Comparison of ENCODE assay signal across 8 mouse cellular contexts in the genomic region with DNA sequence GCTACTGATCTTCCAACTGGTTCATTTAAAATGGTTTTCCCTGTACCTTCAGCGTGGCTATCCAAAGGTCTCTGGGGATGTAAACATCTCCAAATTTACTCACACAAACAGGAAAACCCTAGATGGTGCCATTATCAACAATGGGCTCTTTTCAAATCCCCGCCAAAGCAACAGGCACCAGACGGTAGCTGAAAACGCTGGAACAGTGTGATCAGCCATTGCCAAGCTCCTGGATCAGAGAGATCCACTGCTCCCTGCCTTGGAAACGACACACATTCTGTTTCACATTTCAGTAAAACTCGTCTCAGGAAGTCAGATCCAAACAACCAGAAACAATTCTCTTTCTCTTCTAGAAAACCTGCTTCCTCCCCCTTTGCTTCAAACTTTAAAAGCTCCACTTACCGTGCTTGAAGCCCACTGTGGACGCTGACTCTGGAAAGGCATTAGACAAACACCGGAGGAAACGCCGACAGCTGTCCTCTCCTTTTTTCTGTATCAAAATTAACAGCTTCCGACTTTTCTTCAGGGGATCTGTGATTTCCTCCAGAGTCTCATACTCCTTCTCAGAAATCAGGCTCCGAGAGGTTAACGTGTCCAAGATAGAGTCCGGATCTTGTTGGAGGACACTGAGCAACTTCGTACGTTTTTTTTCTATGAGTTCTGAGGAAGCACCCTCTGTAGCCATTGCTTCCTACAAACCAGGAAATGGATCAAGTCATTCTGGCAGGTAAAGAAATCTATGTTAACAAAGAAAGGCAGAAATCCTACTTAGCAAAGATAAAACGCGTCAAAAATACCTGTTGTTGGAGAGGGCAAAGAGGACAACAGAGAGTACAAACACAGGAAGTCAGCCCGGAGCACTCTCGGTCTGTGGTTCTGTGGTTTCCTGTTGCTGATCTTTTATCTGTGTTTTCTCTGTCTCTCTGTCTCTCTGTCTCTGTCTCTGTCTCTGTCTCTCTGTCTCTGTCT. TPM values are rescaled to one million over a fixed set of nuclear protein-coding genes. Genes with fewer than 3 reads are reported as not detected.
DNase-seq lines count a peak whose midpoint lies in the region; ATAC-seq and TF ChIP-seq lines count a peak whose summit lies in the region.

Gene Card6 (minus strand): TSS at position 854 of the 969 bp plus-strand sequence.

- no peak for TF ChIP-seq CTCF in midbrain, postnatal 0 days (IDR thresholded peaks at IDR 0.05)

- no peak within 1 kb of the TSS for H3K4me2 ChIP-seq in midbrain, postnatal 0 days (ENCODE audit: low read depth, low read length, poor library complexity, severe bottlenecking)
- no peak within 1 kb of the TSS for H3K4me2 ChIP-seq in midbrain, embryonic 15.5 days
- H3K4me2 ChIP-seq in embryonic facial prominence, embryonic 15.5 days (replicated peaks): peak within 1 kb of the TSS; percentile 34
- peak within 1 kb of the TSS; percentile 42 for H3K4me2 ChIP-seq in kidney, embryonic 15.5 days

- H3K9me3 ChIP-seq in midbrain, postnatal 0 days (ENCODE audit: low read length): no peaks in the 10 kb centered on the region
- no peaks in the 10 kb centered on the region for H3K9me3 ChIP-seq in midbrain, embryonic 15.5 days
- H3K9me3 ChIP-seq in embryonic facial prominence, embryonic 15.5 days (replicated peaks): no peaks in the 10 kb centered on the region
- H3K9me3 ChIP-seq in kidney, embryonic 15.5 days (replicated peaks): no peaks in the 10 kb centered on the region

- H3K4me3 ChIP-seq in midbrain, postnatal 0 days (ENCODE audit: low read depth, low read length): 0 out of 2 replicates have a peak within 1 kb of the TSS, but pooled peaks have one; percentile 6
- no peak within 1 kb of the TSS for H3K4me3 ChIP-seq in midbrain, embryonic 15.5 days
- peak within 1 kb of the TSS; percentile 32 for H3K4me3 ChIP-seq in embryonic facial prominence, embryonic 15.5 days (replicated peaks)
- peak within 1 kb of the TSS; percentile 33 for H3K4me3 ChIP-seq in kidney, embryonic 15.5 days (replicated peaks)

- H3K4me1 ChIP-seq in midbrain, postnatal 0 days (ENCODE audit: insufficient read depth, low read length): no peaks in the 10 kb centered on the region
- no peaks in the 10 kb centered on the region for H3K4me1 ChIP-seq in midbrain, embryonic 15.5 days
- H3K4me1 ChIP-seq in embryonic facial prominence, embryonic 15.5 days: no peaks in the 10 kb centered on the region
- no peaks in the 10 kb centered on the region for H3K4me1 ChIP-seq in kidney, embryonic 15.5 days

- WGBS in midbrain, postnatal 0 days: 69% methylated on average over 21 of the region's 21 CpGs
- WGBS in midbrain, embryonic 15.5 days: 74% methylated on average over 21 of the region's 21 CpGs
- 48% methylated on average over 21 of the region's 21 CpGs for WGBS in embryonic facial prominence, embryonic 15.5 days
- 54% methylated on average over 21 of the region's 21 CpGs for WGBS in kidney, embryonic 15.5 days

- peak within 1 kb of the TSS; percentile 9; the same call in 1 of the 2 replicates for H3K27ac ChIP-seq in midbrain, postnatal 0 days (ENCODE audit: low read depth, low read length)
- H3K27ac ChIP-seq in midbrain, embryonic 15.5 days: no peak within 1 kb of the TSS
- peak within 1 kb of the TSS; percentile 44; the same call in 1 of the 2 replicates for H3K27ac ChIP-seq in embryonic facial prominence, embryonic 15.5 days (replicated peaks)
- H3K27ac ChIP-seq in kidney, embryonic 15.5 days: peak within 1 kb of the TSS; percentile 74

- ATAC-seq in midbrain, postnatal 0 days (ENCODE audit: low FRiP score): no peak
- no peak for ATAC-seq in midbrain, embryonic 15.5 days (replicated peaks)
- no peak for ATAC-seq in embryonic facial prominence, embryonic 15.5 days (ENCODE audit: insufficient number of reproducible peaks, low FRiP score, low TSS enrichment, low read depth)
- ATAC-seq in kidney, embryonic 15.5 days (replicated peaks; ENCODE audit: low FRiP score): no peak
- ATAC-seq in erythroid progenitor cell, adult 5-6 weeks (replicated peaks; ENCODE audit: low FRiP score, poor library complexity, severe bottlenecking): no peak

- H3K27me3 ChIP-seq in midbrain, postnatal 0 days (ENCODE audit: insufficient read depth, low read length): no peaks in the 10 kb centered on the region
- H3K27me3 ChIP-seq in midbrain, embryonic 15.5 days (replicated peaks): no peaks in the 10 kb centered on the region
- H3K27me3 ChIP-seq in embryonic facial prominence, embryonic 15.5 days: no peaks in the 10 kb centered on the region
- 0 out of 2 replicates have a peak, but pooled peaks cover 2% of the 10 kb centered on the region for H3K27me3 ChIP-seq in kidney, embryonic 15.5 days

- H3K9ac ChIP-seq in midbrain, postnatal 0 days (replicated peaks; ENCODE audit: low read length, poor library complexity, severe bottlenecking): no peak within 1 kb of the TSS
- no peak within 1 kb of the TSS for H3K9ac ChIP-seq in midbrain, embryonic 15.5 days
- H3K9ac ChIP-seq in embryonic facial prominence, embryonic 15.5 days: 0 out of 2 replicates have a peak within 1 kb of the TSS, but pooled peaks have one; percentile 6
- H3K9ac ChIP-seq in kidney, embryonic 15.5 days: peak within 1 kb of the TSS; percentile 24; the same call in 1 of the 2 replicates

- H3K36me3 ChIP-seq in midbrain, postnatal 0 days (ENCODE audit: insufficient read depth, low read length): no peaks in the 10 kb centered on the region
- H3K36me3 ChIP-seq in midbrain, embryonic 15.5 days (replicated peaks): no peaks in the 10 kb centered on the region
- H3K36me3 ChIP-seq in embryonic facial prominence, embryonic 15.5 days: no peaks in the 10 kb centered on the region
- H3K36me3 ChIP-seq in kidney, embryonic 15.5 days: no peaks in the 10 kb centered on the region

- no peak for DNase-seq in midbrain, postnatal 0 days (ENCODE audit: low spot score)
- DNase-seq in lung, postnatal 10 days: peak; percentile 30
- peak; percentile 61 to 70 for DNase-seq in thymus, postnatal 36 days
- no peak for DNase-seq in gastrocnemius, postnatal 10 days

RNA-seq across cellular contexts. Expression of gene Card6, which starts in this region (rescaled TPM):
- total RNA-seq in midbrain, postnatal 0 days (2014; rRNA removed): 0.11 and 0.42 TPM in 2 replicates
- polyA plus RNA-seq in midbrain, postnatal 0 days (2015; fragmentation: Nextera tagmentation; extraction: Ambion mirVana): 0.25 and 0.52 TPM in 2 replicates
- 0.32 and 0.39 TPM in 2 replicates for polyA plus RNA-seq in midbrain, embryonic 15.5 days (2015; fragmentation: Nextera tagmentation; extraction: Ambion mirVana)
- 1.7 and 1.9 TPM in 2 replicates for polyA plus RNA-seq in embryonic facial prominence, embryonic 15.5 days (2015; fragmentation: Nextera tagmentation; extraction: Ambion mirVana)
- 1.8 and 2.1 TPM in 2 replicates for polyA plus RNA-seq in kidney, embryonic 15.5 days (2015; fragmentation: Nextera tagmentation; extraction: Ambion mirVana)
- total RNA-seq in gastrocnemius, postnatal 10 days (2021): 1 to 10 TPM; 1.6 to 3.5 TPM
- total RNA-seq in erythroid progenitor cell, adult 5-6 weeks (2015; ENCODE audit: low replicate concordance): 4.2 and 9.4 TPM in 2 replicates
- 0.64 and 1.9 TPM in 2 replicates for total RNA-seq in erythroid progenitor cell, adult 5-6 weeks (2017; ENCODE audit: low replicate concordance)

Comparison
In these comparisons a context has a peak if more than half of its experiments do, and no peak if none do; other contexts are left out.
1. DNase-seq: peak in lung, postnatal 10 days (single experiment) and thymus, postnatal 36 days (2 of 2); none in midbrain, postnatal 0 days (single experiment) and gastrocnemius, postnatal 10 days (single experiment).
2. H3K4me2 ChIP-seq: peak in embryonic facial prominence, embryonic 15.5 days (single experiment) and kidney, embryonic 15.5 days (single experiment); none in midbrain, postnatal 0 days (single experiment) and midbrain, embryonic 15.5 days (single experiment).
3. H3K9ac ChIP-seq: peak in embryonic facial prominence, embryonic 15.5 days (single experiment) and kidney, embryonic 15.5 days (single experiment); none in midbrain, postnatal 0 days (single experiment) and midbrain, embryonic 15.5 days (single experiment).